Mouse (Mus musculus): ENCODE measurements around the gene Kat2b.
"Not testable (repeated sequence)": the region's sequence is repeated elsewhere in the genome, so short reads cannot be mapped to it uniquely, and the experiment has no call there.

The Kat2b gene

GRCm38 (mm10) chr17:53569829-53570228 is 3.2 kb downstream of the Kat2b start:
- DNase-seq (ENCODE audit: low read depth, low spot score) = peak; percentile 82

GRCm38 (mm10) chr17:53570361-53570875 is 3.8 kb downstream of the Kat2b start:
- peak; percentile 61 for DNase-seq (ENCODE audit: low read depth, low spot score)

- not testable (repeated sequence) for DNase-seq (ENCODE audit: low read depth, low spot score)
Observed at GRCm38 (mm10) chr17:53570932-53571331, 4.3 kb downstream of the Kat2b start.

GRCm38 (mm10) chr17:53573019-53573556 is 6.4 kb downstream of the Kat2b start:
- peak; percentile 80 for DNase-seq (ENCODE audit: low read depth, low spot score)

- no peak for DNase-seq (ENCODE audit: low read depth, low spot score)
Observed at GRCm38 (mm10) chr17:53577151-53577550, 10.5 kb downstream of the Kat2b start.

- no peak for DNase-seq (ENCODE audit: low read depth, low spot score)
Observed at GRCm38 (mm10) chr17:53577754-53578153, 11.1 kb downstream of the Kat2b start.

GRCm38 (mm10) chr17:53578249-53578648 is 11.6 kb downstream of the Kat2b start:
- DNase-seq (ENCODE audit: low read depth, low spot score) = no peak

GRCm38 (mm10) chr17:53578776-53579175 is 12.1 kb downstream of the Kat2b start:
- DNase-seq (ENCODE audit: low read depth, low spot score) = no peak

- no peak for DNase-seq (ENCODE audit: low read depth, low spot score)
Observed at GRCm38 (mm10) chr17:53579612-53580011, 13.0 kb downstream of the Kat2b start.

GRCm38 (mm10) chr17:53580237-53580636 is 13.6 kb downstream of the Kat2b start:
- DNase-seq (ENCODE audit: low read depth, low spot score) = no peak

- DNase-seq (ENCODE audit: low read depth, low spot score) = peak; percentile 74
Observed at GRCm38 (mm10) chr17:53582026-53582585, 15.4 kb downstream of the Kat2b start.

- DNase-seq (ENCODE audit: low read depth, low spot score) = peak; percentile 58
Observed at GRCm38 (mm10) chr17:53582805-53583204, 16.1 kb downstream of the Kat2b start.

GRCm38 (mm10) chr17:53583846-53584579 is 17.4 kb downstream of the Kat2b start:
- peak; percentile 83 for DNase-seq (ENCODE audit: low read depth, low spot score)

- DNase-seq (ENCODE audit: low read depth, low spot score) = peak; percentile 86
Observed at GRCm38 (mm10) chr17:53587074-53587851, 20.6 kb downstream of the Kat2b start.

- DNase-seq (ENCODE audit: low read depth, low spot score) = no peak
Observed at GRCm38 (mm10) chr17:53588097-53588855, 21.6 kb downstream of the Kat2b start.

GRCm38 (mm10) chr17:53590110-53590509 is 23.4 kb downstream of the Kat2b start:
- no peak for DNase-seq (ENCODE audit: low read depth, low spot score)

- no peak for DNase-seq (ENCODE audit: low read depth, low spot score)
Observed at GRCm38 (mm10) chr17:53591910-53592309, 25.2 kb downstream of the Kat2b start.

- DNase-seq (ENCODE audit: low read depth, low spot score) = no peak
Observed at GRCm38 (mm10) chr17:53594590-53594989, 27.9 kb downstream of the Kat2b start.

GRCm38 (mm10) chr17:53595527-53595926 is 28.9 kb downstream of the Kat2b start:
- peak; percentile 47 for DNase-seq (ENCODE audit: low read depth, low spot score)

GRCm38 (mm10) chr17:53596314-53596882 is 29.7 kb downstream of the Kat2b start:
- DNase-seq (ENCODE audit: low read depth, low spot score) = no peak

Data from R1 (cell line).